ENCODE assay signal across 14 mouse cellular contexts in the genomic region with DNA sequence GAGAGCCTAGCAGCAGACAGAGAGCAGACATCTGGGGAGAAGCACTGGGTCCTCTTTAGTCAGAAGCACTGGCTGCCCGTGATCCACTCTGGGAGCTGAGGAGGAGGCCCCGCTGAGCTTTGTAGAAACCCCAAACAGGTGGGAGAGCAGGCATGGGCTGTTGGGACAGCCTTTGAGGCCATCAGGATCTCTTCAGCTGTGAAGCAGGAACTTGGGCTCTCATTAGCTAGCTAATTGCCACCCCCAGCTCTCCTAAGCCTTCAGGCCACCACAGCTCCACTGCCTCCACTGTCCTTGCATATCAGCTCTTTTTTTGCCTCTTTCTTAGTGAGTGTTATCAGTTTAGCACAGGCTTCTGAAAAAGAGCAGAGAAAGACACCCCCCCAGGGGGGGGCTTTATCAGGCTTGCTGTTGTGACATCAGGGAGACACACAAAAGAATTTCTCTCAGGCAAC. TPM values are rescaled to one million over a fixed set of nuclear protein-coding genes. Genes with fewer than 3 reads are reported as not detected.
DNase-seq lines count a peak whose midpoint lies in the region; ATAC-seq and TF ChIP-seq lines count a peak whose summit lies in the region.
"Had no signal": no experiment of that assay in that cellular context is flagged by ENCODE, and none has a peak within 500 bp of the region (broad histone marks: within the 10 kb centered on the region; RNA-seq: fewer than 3 reads in every experiment).

No protein-coding gene starts in this region.

- H3K4me3 ChIP-seq in forebrain, embryonic 11.5 days (ENCODE audit: low read depth, low read length) = no peak overlapping the region
- H3K4me3 ChIP-seq in forebrain, postnatal 0 days (ENCODE audit: low read depth, low read length) = no peak overlapping the region
- no peak overlapping the region for H3K4me3 ChIP-seq in midbrain, embryonic 11.5 days (ENCODE audit: low read depth, low read length)
- no peak overlapping the region for H3K4me3 ChIP-seq in midbrain, embryonic 14.5 days (replicated peaks; ENCODE audit: low read depth, low read length)
- H3K4me3 ChIP-seq in intestine, embryonic 16.5 days (ENCODE audit: low read length) = no peak overlapping the region
- H3K4me3 ChIP-seq: midbrain, embryonic 12.5 days had no signal

- no peaks in the 10 kb centered on the region for H3K27me3 ChIP-seq in forebrain, embryonic 11.5 days (ENCODE audit: control insufficient read depth, insufficient read depth, low read length)
- no peaks in the 10 kb centered on the region for H3K27me3 ChIP-seq in forebrain, postnatal 0 days (ENCODE audit: insufficient read depth, low read length)
- H3K27me3 ChIP-seq in midbrain, embryonic 11.5 days (ENCODE audit: control insufficient read depth, insufficient read depth, low read length) = no peaks in the 10 kb centered on the region
- H3K27me3 ChIP-seq in midbrain, embryonic 14.5 days (ENCODE audit: control insufficient read depth, insufficient read depth, low read length) = no peaks in the 10 kb centered on the region
- H3K27me3 ChIP-seq in intestine, embryonic 16.5 days (replicated peaks; ENCODE audit: control insufficient read depth, insufficient read depth, low read length) = no peaks in the 10 kb centered on the region

- H3K36me3 ChIP-seq in forebrain, embryonic 11.5 days (ENCODE audit: control insufficient read depth, insufficient read depth, low read length) = no peaks in the 10 kb centered on the region
- no peaks in the 10 kb centered on the region for H3K36me3 ChIP-seq in forebrain, postnatal 0 days (ENCODE audit: insufficient read depth)
- H3K36me3 ChIP-seq in midbrain, embryonic 11.5 days (ENCODE audit: control insufficient read depth, insufficient read depth, low read length) = no peaks in the 10 kb centered on the region
- H3K36me3 ChIP-seq in midbrain, embryonic 14.5 days (ENCODE audit: control insufficient read depth, insufficient read depth, low read length) = no peaks in the 10 kb centered on the region
- no peaks in the 10 kb centered on the region for H3K36me3 ChIP-seq in intestine, embryonic 16.5 days (ENCODE audit: control insufficient read depth, insufficient read depth, low read length)
- H3K36me3 ChIP-seq: midbrain, embryonic 12.5 days had no signal

- H3K9ac ChIP-seq in forebrain, embryonic 11.5 days (ENCODE audit: low read length) = no peak overlapping the region
- no peak overlapping the region for H3K9ac ChIP-seq in forebrain, postnatal 0 days
- H3K9ac ChIP-seq in midbrain, embryonic 11.5 days (ENCODE audit: low read length) = no peak overlapping the region
- no peak overlapping the region for H3K9ac ChIP-seq in midbrain, embryonic 14.5 days (replicated peaks; ENCODE audit: low read length)
- H3K9ac ChIP-seq in intestine, embryonic 16.5 days (ENCODE audit: low read depth, low read length) = peak overlapping the region; percentile 1; the same call in 1 of the 2 replicates
- H3K9ac ChIP-seq: midbrain, embryonic 12.5 days had no signal

- no peak overlapping the region for H3K4me2 ChIP-seq in forebrain, embryonic 11.5 days (ENCODE audit: low read depth, low read length, severe bottlenecking)
- no peak overlapping the region for H3K4me2 ChIP-seq in forebrain, postnatal 0 days (ENCODE audit: low read depth)
- H3K4me2 ChIP-seq in midbrain, embryonic 11.5 days = no peak overlapping the region
- H3K4me2 ChIP-seq in midbrain, embryonic 14.5 days (ENCODE audit: low read length) = no peak overlapping the region
- no peak overlapping the region for H3K4me2 ChIP-seq in intestine, embryonic 16.5 days (ENCODE audit: low read depth, low read length)
- H3K4me2 ChIP-seq: midbrain, embryonic 12.5 days had no signal

- no peaks in the 10 kb centered on the region for H3K9me3 ChIP-seq in forebrain, embryonic 11.5 days (ENCODE audit: control insufficient read depth, low read length)
- no peaks in the 10 kb centered on the region for H3K9me3 ChIP-seq in forebrain, postnatal 0 days (ENCODE audit: low read length)
- no peaks in the 10 kb centered on the region for H3K9me3 ChIP-seq in midbrain, embryonic 11.5 days (ENCODE audit: control insufficient read depth, low read length)
- no peaks in the 10 kb centered on the region for H3K9me3 ChIP-seq in midbrain, embryonic 14.5 days (ENCODE audit: control insufficient read depth, low read length)
- no peaks in the 10 kb centered on the region for H3K9me3 ChIP-seq in intestine, embryonic 16.5 days (ENCODE audit: control insufficient read depth, low read length)
- H3K9me3 ChIP-seq: midbrain, embryonic 12.5 days had no signal

- WGBS in forebrain, embryonic 11.5 days = 52% methylated on average over 2 of the region's 2 CpGs
- WGBS in forebrain, postnatal 0 days = 58% methylated on average over 2 of the region's 2 CpGs
- 54% methylated on average over 2 of the region's 2 CpGs for WGBS in midbrain, embryonic 11.5 days
- WGBS in midbrain, embryonic 14.5 days = 67% methylated on average over 2 of the region's 2 CpGs
- WGBS in intestine, embryonic 16.5 days = 75% methylated on average over 2 of the region's 2 CpGs

- no peak for DNase-seq in forebrain, embryonic 11.5 days (ENCODE audit: low spot score)
- no peak for DNase-seq in forebrain, postnatal 0 days
- peak; percentile 59 for DNase-seq in midbrain, embryonic 11.5 days (ENCODE audit: low spot score, missing footprints)
- DNase-seq in midbrain, embryonic 14.5 days = no peak
- DNase-seq in retina, embryonic 14.5 days (ENCODE audit: low spot score) = peak; percentile 51
- DNase-seq in lung, postnatal 4 days = no peak
- no peak for DNase-seq in gastrocnemius, postnatal 25 days
- DNase-seq: adrenal gland, postnatal 36 days; cerebellum, postnatal 10 days; heart, adult 18-20 months; layer of hippocampus, adult 9-11 months; thymus, postnatal 14 days had no signal

- 0 out of 2 replicates have a peak overlapping the region, but pooled peaks have one; percentile 31 for H3K27ac ChIP-seq in forebrain, embryonic 11.5 days (ENCODE audit: low read depth, low read length)
- H3K27ac ChIP-seq in forebrain, postnatal 0 days (ENCODE audit: low read depth, low read length) = no peak overlapping the region
- H3K27ac ChIP-seq in midbrain, embryonic 11.5 days (ENCODE audit: low read depth, low read length) = no peak overlapping the region
- H3K27ac ChIP-seq in midbrain, embryonic 14.5 days (replicated peaks; ENCODE audit: low read depth, low read length) = no peak overlapping the region
- H3K27ac ChIP-seq in intestine, embryonic 16.5 days (ENCODE audit: low read length) = no peak overlapping the region
- H3K27ac ChIP-seq: midbrain, embryonic 12.5 days had no signal

- no peak for TF ChIP-seq CTCF in forebrain, postnatal 0 days (IDR thresholded peaks at IDR 0.05; ENCODE audit: low read depth)

- 0 out of 2 replicates have a peak, but pooled peaks cover 2% of the 10 kb centered on the region for H3K4me1 ChIP-seq in forebrain, embryonic 11.5 days (replicated peaks; ENCODE audit: control insufficient read depth, insufficient read depth, low read length)
- no peaks in the 10 kb centered on the region for H3K4me1 ChIP-seq in forebrain, postnatal 0 days (ENCODE audit: insufficient read depth)
- no peaks in the 10 kb centered on the region for H3K4me1 ChIP-seq in midbrain, embryonic 11.5 days (ENCODE audit: control insufficient read depth, insufficient read depth, low read length)
- no peaks in the 10 kb centered on the region for H3K4me1 ChIP-seq in midbrain, embryonic 14.5 days (ENCODE audit: control insufficient read depth, insufficient read depth, low read length)
- H3K4me1 ChIP-seq in intestine, embryonic 16.5 days (ENCODE audit: control insufficient read depth, insufficient read depth, low read length) = peaks cover 5% of the 10 kb centered on the region; the same call in 1 of the 2 replicates

- ATAC-seq in forebrain, embryonic 11.5 days (replicated peaks; ENCODE audit: low FRiP score) = peak; percentile 42; the same call in 1 of the 2 replicates
- ATAC-seq in forebrain, postnatal 0 days = no peak
- ATAC-seq in midbrain, embryonic 11.5 days (ENCODE audit: low FRiP score) = no peak
- ATAC-seq in midbrain, embryonic 14.5 days (ENCODE audit: low FRiP score, low TSS enrichment) = no peak
- ATAC-seq in intestine, embryonic 16.5 days = peak; percentile 43; the same call in 1 of the 2 replicates

RNA-seq across cellular contexts. Expression of gene Hnrnpf, which starts 11.5 kb away (rescaled TPM):
- polyA plus RNA-seq in forebrain, embryonic 11.5 days (2014; fragmentation: Nextera tagmentation; extraction: Ambion mirVana) = 782 and 811 TPM in 2 replicates
- 236 TPM in 2 replicates for total RNA-seq in forebrain, postnatal 0 days (2014; rRNA removed)
- polyA plus RNA-seq in forebrain, postnatal 0 days (2015; fragmentation: Nextera tagmentation; extraction: Ambion mirVana) = 216 and 225 TPM in 2 replicates
- 723 and 735 TPM in 2 replicates for polyA plus RNA-seq in midbrain, embryonic 11.5 days (2014; fragmentation: Nextera tagmentation; extraction: Ambion mirVana)
- polyA plus RNA-seq in midbrain, embryonic 14.5 days (2014; fragmentation: Nextera tagmentation; extraction: Ambion mirVana) = 215 and 312 TPM in 2 replicates
- polyA plus RNA-seq in intestine, embryonic 16.5 days (2015; fragmentation: Nextera tagmentation; extraction: Ambion mirVana) = 751 and 822 TPM in 2 replicates
- 10 to 100 TPM; 94.4 to 97.4 TPM for total RNA-seq in gastrocnemius, postnatal 25 days (2021)

RNA-seq across cellular contexts. Expression of gene Zfp239, which starts 26.8 kb away (rescaled TPM):
- 14.4 and 16.9 TPM in 2 replicates for polyA plus RNA-seq in forebrain, embryonic 11.5 days (2014; fragmentation: Nextera tagmentation; extraction: Ambion mirVana)
- 24.2 and 24.8 TPM in 2 replicates for total RNA-seq in forebrain, postnatal 0 days (2014; rRNA removed)
- 16.2 and 16.5 TPM in 2 replicates for polyA plus RNA-seq in forebrain, postnatal 0 days (2015; fragmentation: Nextera tagmentation; extraction: Ambion mirVana)
- 11.8 and 12.5 TPM in 2 replicates for polyA plus RNA-seq in midbrain, embryonic 11.5 days (2014; fragmentation: Nextera tagmentation; extraction: Ambion mirVana)
- 10.1 and 13.2 TPM in 2 replicates for polyA plus RNA-seq in midbrain, embryonic 14.5 days (2014; fragmentation: Nextera tagmentation; extraction: Ambion mirVana)
- 3.7 and 5.4 TPM in 2 replicates for polyA plus RNA-seq in intestine, embryonic 16.5 days (2015; fragmentation: Nextera tagmentation; extraction: Ambion mirVana)
- total RNA-seq in gastrocnemius, postnatal 25 days (2021) = under 1 TPM; 0.40 to 0.90 TPM

RNA-seq across cellular contexts. Expression of gene Zfp637, which starts 47.7 kb away (rescaled TPM):
- polyA plus RNA-seq in forebrain, embryonic 11.5 days (2014; fragmentation: Nextera tagmentation; extraction: Ambion mirVana) = 118 and 123 TPM in 2 replicates
- total RNA-seq in forebrain, postnatal 0 days (2014; rRNA removed) = 120 and 129 TPM in 2 replicates
- 145 and 152 TPM in 2 replicates for polyA plus RNA-seq in forebrain, postnatal 0 days (2015; fragmentation: Nextera tagmentation; extraction: Ambion mirVana)
- polyA plus RNA-seq in midbrain, embryonic 11.5 days (2014; fragmentation: Nextera tagmentation; extraction: Ambion mirVana) = 110 and 112 TPM in 2 replicates
- 152 and 165 TPM in 2 replicates for polyA plus RNA-seq in midbrain, embryonic 14.5 days (2014; fragmentation: Nextera tagmentation; extraction: Ambion mirVana)
- 76.2 and 85.9 TPM in 2 replicates for polyA plus RNA-seq in intestine, embryonic 16.5 days (2015; fragmentation: Nextera tagmentation; extraction: Ambion mirVana)
- 10 to 100 TPM; 36.1 to 36.6 TPM for total RNA-seq in gastrocnemius, postnatal 25 days (2021)

RNA-seq across cellular contexts. Expression of gene Fxyd4, which starts 48.8 kb away (rescaled TPM):
- 2.8 and 3.9 TPM in 2 replicates for polyA plus RNA-seq in forebrain, embryonic 11.5 days (2014; fragmentation: Nextera tagmentation; extraction: Ambion mirVana)
- not detected in 2 replicates for total RNA-seq in forebrain, postnatal 0 days (2014; rRNA removed)
- polyA plus RNA-seq in forebrain, postnatal 0 days (2015; fragmentation: Nextera tagmentation; extraction: Ambion mirVana) = 0.33 and 0.47 TPM in 2 replicates
- 1.4 and 2.1 TPM in 2 replicates for polyA plus RNA-seq in midbrain, embryonic 11.5 days (2014; fragmentation: Nextera tagmentation; extraction: Ambion mirVana)
- polyA plus RNA-seq in midbrain, embryonic 14.5 days (2014; fragmentation: Nextera tagmentation; extraction: Ambion mirVana) = 1.4 and 1.7 TPM in 2 replicates
- polyA plus RNA-seq in intestine, embryonic 16.5 days (2015; fragmentation: Nextera tagmentation; extraction: Ambion mirVana) = 1.2 and 2.0 TPM in 2 replicates
- total RNA-seq in gastrocnemius, postnatal 25 days (2021) = not detected
- total RNA-seq: adrenal gland, postnatal 36 days; heart, adult 18-20 months had no signal

Comparison
In these comparisons a context has a peak if more than half of its experiments do, and no peak if none do; other contexts are left out.
1. ATAC-seq: peak in forebrain, embryonic 11.5 days (single experiment) and intestine, embryonic 16.5 days (single experiment); none in forebrain, postnatal 0 days (single experiment), midbrain, embryonic 11.5 days (single experiment) and midbrain, embryonic 14.5 days (single experiment).
2. DNase-seq: peak in midbrain, embryonic 11.5 days (single experiment) and retina, embryonic 14.5 days (single experiment); none in forebrain, embryonic 11.5 days (single experiment), forebrain, postnatal 0 days (single experiment), midbrain, embryonic 14.5 days (single experiment), lung, postnatal 4 days (0 of 2) and gastrocnemius, postnatal 25 days (single experiment).